41 mouse cellular contexts compared by ENCODE assay signal in the genomic region with DNA sequence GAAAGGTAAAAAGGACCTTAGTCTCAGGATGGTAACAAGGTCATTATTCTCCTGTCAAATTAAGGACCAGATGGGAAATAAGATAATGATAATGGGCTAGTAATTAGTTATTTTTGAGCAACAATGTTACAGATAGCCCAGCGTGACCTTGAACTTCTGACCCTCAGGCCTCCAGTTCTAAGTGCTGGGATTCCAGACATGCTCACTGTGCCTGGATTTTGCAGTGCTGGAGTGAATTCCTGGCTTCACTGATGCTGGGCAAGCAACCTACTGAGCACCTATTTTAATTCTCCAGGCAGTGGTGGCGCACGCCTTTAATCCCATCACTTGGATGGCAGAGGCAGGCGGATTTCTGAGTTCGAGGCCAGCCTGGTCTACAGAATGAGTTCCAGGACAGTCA. TPM values are rescaled to one million over a fixed set of nuclear protein-coding genes. Genes with fewer than 3 reads are reported as not detected.
"Had no signal": no experiment of that assay in that cellular context is flagged by ENCODE, and none has a peak within 500 bp of the region (broad histone marks: within the 10 kb centered on the region; RNA-seq: fewer than 3 reads in every experiment).

No protein-coding gene starts in this region.

- H3K4me3 ChIP-seq: limb, embryonic 10.5 days; limb, embryonic 12.5 days; limb, embryonic 13.5 days; limb, embryonic 15.5 days; liver, embryonic 12.5 days; liver, embryonic 13.5 days; liver, embryonic 15.5 days; lung, embryonic 15.5 days; megakaryocyte, embryonic 14.5 days; midbrain, embryonic 10.5 days; midbrain, embryonic 12.5 days; midbrain, embryonic 13.5 days; midbrain, embryonic 15.5 days; myocyte; neural tube, embryonic 12.5 days had no signal

- H3K27ac ChIP-seq: limb, embryonic 10.5 days; limb, embryonic 12.5 days; limb, embryonic 13.5 days; limb, embryonic 15.5 days; liver, embryonic 12.5 days; liver, embryonic 13.5 days; liver, embryonic 14.5 days; liver, embryonic 15.5 days; lung, embryonic 15.5 days; macrophage; midbrain, embryonic 10.5 days; midbrain, embryonic 12.5 days; midbrain, embryonic 13.5 days; midbrain, embryonic 15.5 days; neural tube, embryonic 12.5 days had no signal

- DNase-seq: liver; liver, embryonic 13.5 days; liver, postnatal 0 days; lung, adult 2 months; lung, embryonic 14.5 days; lung, postnatal 10 days; lung, postnatal 14 days; lung, postnatal 36 days; lung, postnatal 4 days; midbrain, embryonic 14.5 days had no signal

- H3K36me3 ChIP-seq: limb, embryonic 10.5 days; limb, embryonic 12.5 days; limb, embryonic 13.5 days; limb, embryonic 15.5 days; liver, embryonic 12.5 days; liver, embryonic 13.5 days; liver, embryonic 15.5 days; lung, embryonic 15.5 days; midbrain, embryonic 10.5 days; midbrain, embryonic 12.5 days; midbrain, embryonic 13.5 days; midbrain, embryonic 15.5 days; neural tube, embryonic 12.5 days had no signal

- H3K9ac ChIP-seq: limb, embryonic 12.5 days; limb, embryonic 13.5 days; limb, embryonic 15.5 days; liver, embryonic 12.5 days; liver, embryonic 13.5 days; liver, embryonic 14.5 days; liver, embryonic 15.5 days; liver, postnatal 0 days; lung, embryonic 14.5 days; lung, embryonic 15.5 days; midbrain, embryonic 12.5 days; midbrain, embryonic 13.5 days; midbrain, embryonic 15.5 days; neural tube, embryonic 12.5 days had no signal

- H3K27me3 ChIP-seq: limb, embryonic 12.5 days; limb, embryonic 13.5 days; limb, embryonic 15.5 days; liver, embryonic 13.5 days; lung, embryonic 15.5 days; midbrain, embryonic 12.5 days; midbrain, embryonic 13.5 days; midbrain, embryonic 15.5 days; neural tube, embryonic 12.5 days had no signal

RNA-seq across cellular contexts. Expression of a gene that starts 8.6 kb away (rescaled TPM):
- total RNA-seq: left cerebral cortex, postnatal 10 days; left cerebral cortex, postnatal 14 days; left cerebral cortex, postnatal 25 days; left cerebral cortex, postnatal 36 days; left cerebral cortex, postnatal 4 days; liver, adult 2 months; megakaryocyte-erythroid progenitor cell, adult 5-6 weeks; midbrain, postnatal 0 days; monocyte, adult 5-6 weeks had no signal
- polyA plus RNA-seq: limb, embryonic 10.5 days; liver, adult 2 months; liver, embryonic 11.5 days; liver, embryonic 12.5 days; liver, embryonic 13.5 days; liver, embryonic 15.5 days; liver, embryonic 16.5 days; liver, postnatal 0 days; lung, embryonic 14.5 days; lung, embryonic 15.5 days; lung, embryonic 16.5 days; midbrain, embryonic 10.5 days; midbrain, embryonic 11.5 days; midbrain, embryonic 12.5 days; midbrain, embryonic 13.5 days; midbrain, embryonic 15.5 days; midbrain, embryonic 16.5 days; midbrain, postnatal 0 days; neural tube, embryonic 11.5 days; neural tube, embryonic 12.5 days had no signal
